ENCODE assay signal across 8 mouse cellular contexts in the genomic region with DNA sequence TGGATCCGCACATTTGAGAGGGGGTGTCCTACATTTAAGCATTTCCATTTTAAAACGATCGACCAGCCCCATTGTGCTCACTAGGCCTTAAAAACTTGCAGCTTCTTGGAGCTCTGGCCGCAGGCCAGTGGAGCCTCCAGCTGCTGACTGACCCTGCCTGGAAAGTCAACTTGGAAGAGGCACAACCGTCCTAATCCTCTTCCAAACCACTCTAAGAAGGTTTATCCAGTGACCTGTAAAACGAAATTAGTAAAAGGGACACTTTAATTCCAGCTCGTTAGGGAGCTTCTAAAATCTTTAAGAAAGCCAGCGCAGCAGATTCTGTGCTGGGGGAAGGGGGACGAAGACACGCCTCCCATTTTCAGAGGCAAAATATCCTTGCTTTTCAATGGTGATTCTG.
A peak's percentile ranks its signal among the peaks of the same experiment; 100 is the strongest.
DNase-seq lines count a peak whose midpoint lies in the region; ATAC-seq and TF ChIP-seq lines count a peak whose summit lies in the region.

No protein-coding gene starts in this region.

- peak; percentile 28 for DNase-seq in midbrain, postnatal 0 days (ENCODE audit: low spot score)
- peak; percentile 50 to 81 for DNase-seq in gastrocnemius, postnatal 4 days (ENCODE audit: low spot score in 2 of 2)
- no peak for DNase-seq in limb, embryonic 11.5 days (ENCODE audit: low spot score)
- DNase-seq in thymus, adult 18-20 months: no peak
- DNase-seq in spleen, postnatal 14 days (ENCODE audit: low spot score in 2 of 2): no peak

- TF ChIP-seq CTCF in midbrain, postnatal 0 days (IDR thresholded peaks at IDR 0.05): no peak

- H3K4me2 ChIP-seq in midbrain, postnatal 0 days (ENCODE audit: low read depth, low read length, poor library complexity, severe bottlenecking): no peak overlapping the region
- no peak overlapping the region for H3K4me2 ChIP-seq in midbrain, embryonic 15.5 days
- H3K4me2 ChIP-seq in limb, embryonic 11.5 days (ENCODE audit: low read depth, severe bottlenecking): no peak overlapping the region
- H3K4me2 ChIP-seq in stomach, embryonic 16.5 days (ENCODE audit: low read depth, low read length): peak overlapping the region; percentile 28
- no peak overlapping the region for H3K4me2 ChIP-seq in forebrain, embryonic 16.5 days (ENCODE audit: low read length)

- WGBS in midbrain, postnatal 0 days: 44% methylated on average over 10 of the region's 10 CpGs
- 38% methylated on average over 10 of the region's 10 CpGs for WGBS in midbrain, embryonic 15.5 days
- WGBS in limb, embryonic 11.5 days: 61% methylated on average over 10 of the region's 10 CpGs
- 40% methylated on average over 10 of the region's 10 CpGs for WGBS in stomach, embryonic 16.5 days
- WGBS in forebrain, embryonic 16.5 days: 18% methylated on average over 10 of the region's 10 CpGs

- H3K4me3 ChIP-seq in midbrain, postnatal 0 days (ENCODE audit: low read depth, low read length): no peak overlapping the region
- no peak overlapping the region for H3K4me3 ChIP-seq in midbrain, embryonic 15.5 days
- H3K4me3 ChIP-seq in limb, embryonic 11.5 days (ENCODE audit: low read depth, low read length): no peak overlapping the region
- H3K4me3 ChIP-seq in stomach, embryonic 16.5 days (replicated peaks; ENCODE audit: low read length): no peak overlapping the region
- no peak overlapping the region for H3K4me3 ChIP-seq in forebrain, embryonic 16.5 days (replicated peaks; ENCODE audit: low read length)

- H3K4me1 ChIP-seq in midbrain, postnatal 0 days (ENCODE audit: insufficient read depth, low read length): no peaks in the 10 kb centered on the region
- no peaks in the 10 kb centered on the region for H3K4me1 ChIP-seq in midbrain, embryonic 15.5 days
- peaks cover 17% of the 10 kb centered on the region for H3K4me1 ChIP-seq in limb, embryonic 11.5 days (ENCODE audit: control insufficient read depth, insufficient read depth, low read length)
- H3K4me1 ChIP-seq in stomach, embryonic 16.5 days (ENCODE audit: control insufficient read depth, insufficient read depth, low read length): peaks cover 4% of the 10 kb centered on the region; the same call in 1 of the 2 replicates
- peaks cover 7% of the 10 kb centered on the region for H3K4me1 ChIP-seq in forebrain, embryonic 16.5 days (replicated peaks; ENCODE audit: control insufficient read depth, insufficient read depth, low read length)

- H3K9ac ChIP-seq in midbrain, postnatal 0 days (replicated peaks; ENCODE audit: low read length, poor library complexity, severe bottlenecking): no peak overlapping the region
- no peak overlapping the region for H3K9ac ChIP-seq in midbrain, embryonic 15.5 days
- H3K9ac ChIP-seq in limb, embryonic 11.5 days (ENCODE audit: low read length): no peak overlapping the region
- peak overlapping the region; percentile 35; the same call in 1 of the 2 replicates for H3K9ac ChIP-seq in stomach, embryonic 16.5 days (ENCODE audit: low read length)
- no peak overlapping the region for H3K9ac ChIP-seq in forebrain, embryonic 16.5 days (replicated peaks; ENCODE audit: low read depth, low read length)

- no peak overlapping the region for H3K27ac ChIP-seq in midbrain, postnatal 0 days (ENCODE audit: low read depth, low read length)
- no peak overlapping the region for H3K27ac ChIP-seq in midbrain, embryonic 15.5 days
- 0 out of 2 replicates have a peak overlapping the region, but pooled peaks have one; percentile 30 for H3K27ac ChIP-seq in limb, embryonic 11.5 days (replicated peaks; ENCODE audit: low read depth, low read length)
- H3K27ac ChIP-seq in stomach, embryonic 16.5 days (ENCODE audit: low read length): peak overlapping the region; percentile 89
- no peak overlapping the region for H3K27ac ChIP-seq in forebrain, embryonic 16.5 days (ENCODE audit: low read length)

- no peaks in the 10 kb centered on the region for H3K36me3 ChIP-seq in midbrain, postnatal 0 days (ENCODE audit: insufficient read depth, low read length)
- H3K36me3 ChIP-seq in midbrain, embryonic 15.5 days (replicated peaks): no peaks in the 10 kb centered on the region
- no peaks in the 10 kb centered on the region for H3K36me3 ChIP-seq in limb, embryonic 11.5 days (ENCODE audit: control insufficient read depth, insufficient read depth, low read length)
- no peaks in the 10 kb centered on the region for H3K36me3 ChIP-seq in stomach, embryonic 16.5 days (ENCODE audit: control insufficient read depth, insufficient read depth, low read length)
- no peaks in the 10 kb centered on the region for H3K36me3 ChIP-seq in forebrain, embryonic 16.5 days (ENCODE audit: control insufficient read depth, insufficient read depth)

- H3K27me3 ChIP-seq in midbrain, postnatal 0 days (ENCODE audit: insufficient read depth, low read length): no peaks in the 10 kb centered on the region
- H3K27me3 ChIP-seq in midbrain, embryonic 15.5 days (replicated peaks): no peaks in the 10 kb centered on the region
- H3K27me3 ChIP-seq in limb, embryonic 11.5 days (ENCODE audit: control insufficient read depth, insufficient read depth, low read length): no peaks in the 10 kb centered on the region
- no peaks in the 10 kb centered on the region for H3K27me3 ChIP-seq in stomach, embryonic 16.5 days (ENCODE audit: control insufficient read depth, insufficient read depth, low read length)
- H3K27me3 ChIP-seq in forebrain, embryonic 16.5 days (replicated peaks; ENCODE audit: control insufficient read depth, insufficient read depth, low read length): no peaks in the 10 kb centered on the region

- H3K9me3 ChIP-seq in midbrain, postnatal 0 days (ENCODE audit: low read length): no peaks in the 10 kb centered on the region
- no peaks in the 10 kb centered on the region for H3K9me3 ChIP-seq in midbrain, embryonic 15.5 days
- H3K9me3 ChIP-seq in limb, embryonic 11.5 days (ENCODE audit: control insufficient read depth, low read length): no peaks in the 10 kb centered on the region
- no peaks in the 10 kb centered on the region for H3K9me3 ChIP-seq in stomach, embryonic 16.5 days (replicated peaks; ENCODE audit: control insufficient read depth, low read length)
- H3K9me3 ChIP-seq in forebrain, embryonic 16.5 days (ENCODE audit: control insufficient read depth, low read length): no peaks in the 10 kb centered on the region

- no peak for ATAC-seq in midbrain, postnatal 0 days (ENCODE audit: low FRiP score)
- no peak for ATAC-seq in midbrain, embryonic 15.5 days (replicated peaks)
- no peak for ATAC-seq in limb, embryonic 11.5 days (ENCODE audit: insufficient number of reproducible peaks, low FRiP score, low TSS enrichment, low read depth)
- peak; percentile 55; the same call in 1 of the 2 replicates for ATAC-seq in stomach, embryonic 16.5 days (ENCODE audit: insufficient read depth, low FRiP score)
- no peak for ATAC-seq in forebrain, embryonic 16.5 days

Comparison
In these comparisons a context has a peak if more than half of its experiments do, and no peak if none do; other contexts are left out.
1. DNase-seq: peak in midbrain, postnatal 0 days (single experiment) and gastrocnemius, postnatal 4 days (2 of 2); none in limb, embryonic 11.5 days (single experiment), thymus, adult 18-20 months (0 of 2) and spleen, postnatal 14 days (0 of 2).
2. H3K27ac ChIP-seq: peak in limb, embryonic 11.5 days (single experiment) and stomach, embryonic 16.5 days (single experiment); none in midbrain, postnatal 0 days (single experiment), midbrain, embryonic 15.5 days (single experiment) and forebrain, embryonic 16.5 days (single experiment).